Mouse (Mus musculus) lung, adult 2 months (tissue): ENCODE results near the gene Akap12.

Experiments
- CTCF ChIP-seq: fragments of 200-500 bp; IDR thresholded peaks from 2 replicates; pipeline ENCODE4 v1.5.1; 2011; ENCODE audit warnings: mild to moderate bottlenecking, low read length, control low read depth; ENCODE audit not compliant: insufficient read depth
- POLR2A ChIP-seq: fragments of 200-500 bp; IDR thresholded peaks from 2 replicates; pipeline ENCODE4 v1.6.1; 2011; ENCODE audit warnings: low read depth, mild to moderate bottlenecking, control low read depth, low read length, borderline replicate concordance; ENCODE audit errors: extremely low read depth

- TF ChIP-seq CTCF (no peak), POLR2A (no peak)
These were observed 12.6 kb upstream of the Akap12 start for GRCm38 (mm10) chr10:4253613-4254012.
